Mouse (Mus musculus): ENCODE measurements around the gene Slc19a2. TPM values are rescaled to one million over a fixed set of nuclear protein-coding genes. Genes with fewer than 3 reads are reported as not detected.

Gene Slc19a2
- total RNA-seq, 2 experiments from 2014 or later: 12.6 to 14.8 TPM

Other genes with a start within 250 kb of the Slc19a2 start
- gene Sele, start 200.8 kb upstream of the Slc19a2 start, total RNA-seq (2021): not detected
- gene Sell, start 187.1 kb upstream of the Slc19a2 start, total RNA-seq (2021): not detected
- gene Selp, start 133.8 kb upstream of the Slc19a2 start, total RNA-seq (2021): not detected
- gene F5, start 97.2 kb upstream of the Slc19a2 start, total RNA-seq (2021): 1 to 10 TPM in 1 of 2 experiments, under 1 TPM in 1; 0.66 to 1.6 TPM
- gene Ccdc181, start 26.5 kb downstream of the Slc19a2 start, total RNA-seq (2021): 10 to 100 TPM; 22.5 to 22.7 TPM
- gene Nme7, start 55.1 kb downstream of the Slc19a2 start, total RNA-seq (2021): 10 to 100 TPM; 23.3 to 23.6 TPM
- gene Blzf1, start 58.4 kb downstream of the Slc19a2 start, total RNA-seq (2021): 10 to 100 TPM; 22.1 to 22.6 TPM
- 1,000 to 10,000 TPM; 1,935 to 2,007 TPM for gene Atp1b1, start 209.3 kb downstream of the Slc19a2 start, total RNA-seq (2021)

Data from layer of hippocampus, adult 18-20 months (tissue).